Mouse (Mus musculus) heart, adult 2 months (tissue): ENCODE results near the gene Serpinf2. TPM values are rescaled to one million over a fixed set of nuclear protein-coding genes. Genes with fewer than 3 reads are reported as not detected.
A peak's percentile ranks its signal among the peaks of the same experiment; 100 is the strongest.
"Not testable (repeated sequence)": the region's sequence is repeated elsewhere in the genome, so short reads cannot be mapped to it uniquely, and the experiment has no call there.

ENCODE experiments used
- DNase-seq, 2 experiments: peaks; one replicate each; pipeline ENCODE4 v3.0.0; 2021
- H3K27ac ChIP-seq: fragments of 200-600 bp; 2 replicates; pipeline ENCODE4 v1.8.1; 2022
- H3K27me3 ChIP-seq: fragments of 200-500 bp; 2 replicates; pipeline ENCODE4 v1.6.1; 2012; ENCODE audit warnings: mild to moderate bottlenecking, low read length, inconsistent platforms, mixed read lengths; ENCODE audit not compliant: control insufficient read depth, insufficient read depth
- H3K36me3 ChIP-seq: fragments of 200-500 bp; 2 replicates; pipeline ENCODE4 v1.6.1; 2012; ENCODE audit warnings: low read length, inconsistent platforms; ENCODE audit not compliant: control insufficient read depth, insufficient read depth
- H3K4me1 ChIP-seq: fragments of 200-500 bp; 2 replicates; pipeline ENCODE4 v1.6.1; 2011; ENCODE audit warnings: low read length; ENCODE audit not compliant: control insufficient read depth, insufficient read depth
- H3K4me3 ChIP-seq: fragments of 200-600 bp; 2 replicates; pipeline ENCODE4 v1.8.1; 2022
- H3K79me2 ChIP-seq: fragments of 200-500 bp; replicated peaks from 2 replicates; pipeline ENCODE4 v1.6.1; 2012; ENCODE audit warnings: mild to moderate bottlenecking, inconsistent platforms, low read length, moderate library complexity, mixed read lengths; ENCODE audit not compliant: control insufficient read depth, insufficient read depth
- H3K9ac ChIP-seq: fragments of 200-500 bp; 2 replicates; pipeline ENCODE4 v1.6.1; 2012; ENCODE audit warnings: low read depth, mild to moderate bottlenecking, control low read depth, inconsistent platforms, low read length, mixed read lengths
- CTCF ChIP-seq: fragments of 200-600 bp; IDR thresholded peaks from 2 replicates; pipeline ENCODE4 v1.8.1; 2022; ENCODE audit warnings: antibody characterized with exemption, mild to moderate bottlenecking, moderate library complexity
- EP300 ChIP-seq: fragments of 200-500 bp; IDR thresholded peaks from 2 replicates; pipeline ENCODE4 v1.6.1; 2011; ENCODE audit warnings: low read depth, low read length, control low read depth; ENCODE audit not compliant: insufficient read depth
- POLR2A ChIP-seq: fragments of 200-500 bp; IDR thresholded peaks from 2 replicates; pipeline ENCODE4 v1.6.1; 2011; ENCODE audit warnings: mild to moderate bottlenecking, low read depth, low read length, control low read depth; ENCODE audit not compliant: insufficient read depth
- WGBS: fragments of 180-500 bp; shearing (Covaris S2); methylation state at CpG from one replicate; pipeline ENCODE4 v1.1.7; 2018; 5-methylcytosine and 5-hydroxymethylcytosine counted together
- intact Hi-C: fragments of 180-260 bp; cut with DNase I; formaldehyde crosslinking; loops from one replicate; pipeline ENCODE4 v1.15.1; 2025
- polyA plus RNA-seq: library from polyadenylated mRNA; depleted of rRNA; stranded (reverse); fragments of >200 nt; gene quantifications from 2 replicates; pipeline ENCODE4 v1.2.3, GENCODE M21; 2012
- total RNA-seq, 2 experiments: library from RNA; stranded (reverse); gene quantifications; 2 replicates each; pipeline ENCODE4 v1.2.3; 2021

The Serpinf2 gene
- total and polyA plus RNA-seq, 3 experiments = 0.18 TPM; not detected in 2

DNA sequence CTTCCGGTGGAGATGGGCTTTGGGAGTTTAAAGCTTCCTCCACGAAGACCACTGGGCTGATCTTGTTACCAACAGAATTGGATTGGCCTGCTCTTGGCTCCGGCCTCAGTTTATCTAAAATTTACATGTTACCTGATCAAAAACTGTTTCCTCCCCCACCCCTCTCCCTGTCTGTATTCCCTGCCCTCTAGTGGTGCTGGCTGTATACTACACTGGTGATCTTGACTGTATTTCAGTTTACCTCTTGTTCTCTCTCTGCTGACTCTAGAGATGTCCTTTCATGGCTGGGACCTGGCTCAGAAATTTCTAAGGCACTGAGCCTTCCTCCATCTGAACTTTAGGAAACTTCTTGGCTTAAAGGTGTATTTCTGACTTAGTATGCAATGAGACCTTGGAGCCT is 18.8 kb upstream of the Serpinf2 start:
- Histone ChIP-seq H3K4me3 (no peak overlapping the region), H3K27me3 (no peaks in the 10 kb centered on the region), H3K36me3 (peaks cover 8% of the 10 kb centered on the region), H3K4me1 (peaks cover 23% of the 10 kb centered on the region), H3K9ac (no peak overlapping the region), H3K79me2 (no peaks in the 10 kb centered on the region), H3K27ac (peak overlapping the region; percentile 97)
- 25% methylated on average over 3 of the region's 3 CpGs for WGBS
- intact Hi-C loops = no loop called here
- DNase-seq = peak in 1 of 2 experiments; percentile 20
- TF ChIP-seq EP300 = no peak
- peak; percentile 75 for TF ChIP-seq CTCF

DNA sequence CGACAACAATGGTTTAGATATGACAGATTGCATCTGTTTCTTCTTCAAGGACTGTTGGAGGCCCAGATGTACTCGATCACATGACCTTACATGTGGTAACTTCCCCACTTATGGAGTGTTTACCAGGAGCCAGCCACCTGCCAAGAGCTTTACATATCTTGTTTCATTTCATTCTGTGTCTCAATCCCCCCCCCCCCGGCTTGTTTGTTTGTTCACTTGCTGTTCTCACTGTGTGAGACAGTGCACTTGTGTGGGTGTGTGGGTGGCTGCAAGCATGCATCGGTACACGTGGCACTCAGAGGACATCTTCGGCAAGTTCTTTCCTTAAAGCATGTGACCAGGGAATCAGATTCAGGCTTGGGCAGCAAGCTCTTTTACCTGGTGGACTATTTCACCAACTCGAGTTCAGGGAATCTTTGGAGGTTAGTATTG is 17.1 kb upstream of the Serpinf2 start:
- Histone ChIP-seq H3K79me2 (0 out of 2 replicates have a peak, but pooled peaks cover 1% of the 10 kb centered on the region), H3K27ac (no peak overlapping the region), H3K4me3 (no peak overlapping the region), H3K27me3 (no peaks in the 10 kb centered on the region), H3K36me3 (peaks cover 8% of the 10 kb centered on the region), H3K9ac (no peak overlapping the region), H3K4me1 (peaks cover 23% of the 10 kb centered on the region)
- intact Hi-C loops = no loop called here
- TF ChIP-seq CTCF (no peak), POLR2A (no peak), EP300 (no peak)
- 82% methylated on average over 7 of the region's 7 CpGs for WGBS
- DNase-seq = no peak

DNA sequence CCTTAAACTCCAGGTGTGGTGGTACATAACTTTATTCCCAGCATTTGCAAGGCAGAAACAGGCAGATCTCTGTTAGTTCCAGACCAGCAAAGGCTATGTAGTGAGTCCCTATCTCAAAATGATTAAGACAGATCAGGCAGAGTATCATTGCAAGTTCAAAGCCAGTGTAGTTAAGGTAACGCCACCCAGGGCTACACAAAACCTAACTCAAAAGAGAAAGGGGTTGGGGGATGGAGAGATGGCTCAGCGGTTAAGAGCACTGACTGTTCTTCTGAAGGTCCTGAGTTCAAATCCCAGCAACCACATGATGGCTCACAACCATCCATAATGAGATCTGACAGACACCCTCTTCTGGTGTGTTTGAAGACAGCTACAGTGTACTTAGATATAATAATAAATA is 16.6 kb upstream of the Serpinf2 start:
- H3K4me1 ChIP-seq = peaks cover 23% of the 10 kb centered on the region
- H3K36me3 ChIP-seq, H3K9ac ChIP-seq, DNase-seq, H3K4me3 ChIP-seq, H3K27me3 ChIP-seq, H3K27ac ChIP-seq, intact Hi-C loops, H3K79me2 ChIP-seq: not testable (repeated sequence)
- 93% methylated on average over 2 of the region's 2 CpGs for WGBS

DNA sequence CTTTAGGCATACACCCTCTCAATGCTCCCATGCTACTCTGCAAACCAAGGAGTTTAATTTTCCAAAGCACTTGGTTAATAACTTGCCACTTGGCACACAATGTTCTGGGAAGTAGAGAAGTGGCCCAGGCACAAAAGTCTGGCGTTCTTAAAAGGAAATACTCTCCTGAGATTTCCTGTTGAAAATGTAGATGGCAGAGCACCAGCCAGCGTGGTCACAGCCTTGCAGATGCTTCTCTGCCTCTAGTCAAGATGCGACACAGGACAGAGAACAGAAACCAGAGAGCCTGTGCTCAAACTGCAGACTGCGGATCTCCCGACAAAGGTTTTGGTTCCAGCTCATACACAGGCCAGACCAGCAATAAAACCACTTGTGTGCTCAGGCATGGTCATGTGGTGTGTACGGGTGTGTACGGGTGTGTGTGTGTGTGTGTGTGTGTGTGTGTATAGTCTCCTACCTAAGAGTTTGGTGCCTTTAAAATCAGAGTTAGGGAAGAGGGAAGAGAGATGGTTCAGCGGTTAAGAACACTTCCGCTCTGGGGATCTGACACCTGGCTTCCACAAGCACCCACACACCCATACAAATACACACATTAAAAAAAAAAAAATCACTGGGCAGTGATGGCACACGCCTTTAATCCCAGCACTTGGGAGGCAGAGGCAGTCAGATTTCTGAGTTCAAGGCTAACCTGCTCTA is 15.8 kb upstream of the Serpinf2 start:
- H3K4me3 ChIP-seq = peak overlapping the region; percentile 87
- peak; percentile 23 to 36 for DNase-seq
- H3K4me1 ChIP-seq = peaks cover 23% of the 10 kb centered on the region
- peak overlapping the region; percentile 71 for H3K27ac ChIP-seq
- intact Hi-C loops = no loop called here
- 54% methylated on average over 10 of the region's 10 CpGs for WGBS
- peaks cover 8% of the 10 kb centered on the region for H3K36me3 ChIP-seq
- H3K79me2 ChIP-seq = 0 out of 2 replicates have a peak, but pooled peaks cover 1% of the 10 kb centered on the region
- H3K27me3 ChIP-seq = no peaks in the 10 kb centered on the region
- TF ChIP-seq EP300 (no peak), POLR2A (no peak), CTCF (no peak)
- H3K9ac ChIP-seq = peak overlapping the region; percentile 47

DNA sequence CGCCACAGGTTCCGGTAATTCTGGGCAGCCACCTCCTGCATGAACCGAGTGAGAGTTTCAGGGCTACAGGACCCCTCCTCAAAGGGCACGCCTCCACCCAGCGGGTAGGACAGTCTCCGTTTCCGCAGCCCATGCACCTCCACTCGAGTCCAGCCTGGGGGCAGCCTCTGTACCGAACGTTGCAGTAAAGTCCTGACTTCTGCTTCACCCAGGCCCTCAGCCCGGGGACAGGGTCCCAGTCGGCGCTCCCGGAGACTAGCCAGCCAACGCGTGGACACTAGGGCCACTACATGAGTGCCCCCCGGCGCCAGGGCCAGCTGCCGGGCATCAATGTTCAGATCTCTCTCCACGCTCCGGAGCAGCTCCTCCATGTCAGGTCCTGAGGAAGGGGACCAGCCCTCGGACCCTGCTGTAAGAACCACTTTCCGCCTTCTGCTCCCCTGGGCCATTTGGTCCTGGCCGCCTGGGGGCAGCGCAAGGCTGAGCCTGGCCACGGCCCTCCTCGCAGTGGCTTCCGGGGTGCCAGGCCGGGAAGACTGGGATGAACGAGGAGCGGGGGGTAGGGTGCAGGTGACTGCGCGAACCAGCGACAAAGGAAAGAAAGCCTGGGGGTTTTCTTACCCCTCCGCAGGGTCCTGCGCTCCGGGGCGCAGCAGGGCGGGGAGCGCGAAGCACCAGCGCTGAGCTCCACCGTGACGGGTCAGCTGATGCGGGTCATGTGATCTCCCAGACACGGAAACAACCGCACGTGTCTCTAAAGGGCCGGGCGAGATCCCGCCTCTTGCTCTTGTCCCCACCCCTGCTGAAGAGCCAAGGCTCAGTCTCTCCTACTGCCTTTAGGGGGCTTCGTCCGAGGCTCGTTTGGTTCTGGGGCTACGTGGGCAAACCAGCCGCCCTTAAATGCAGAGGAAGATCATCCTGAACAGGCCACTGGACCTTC is 14.9 kb upstream of the Serpinf2 start, which contains the start of gene Wdr81:
Gene Wdr81 (minus strand): TSS at position 727 of the 940 bp plus-strand sequence.
- no peaks in the 10 kb centered on the region for H3K27me3 ChIP-seq
- TF ChIP-seq EP300 (peak; percentile 81), POLR2A (peak; percentile 83), CTCF (peak; percentile 69)
- intact Hi-C loops = no loop called here
- peaks cover 3% of the 10 kb centered on the region for H3K36me3 ChIP-seq
- peaks cover 15% of the 10 kb centered on the region for H3K4me1 ChIP-seq
- peak within 1 kb of the TSS; percentile 87 for H3K4me3 ChIP-seq
- peak; percentile 88 to 93 for DNase-seq
- WGBS = 4% methylated on average over 56 of the region's 56 CpGs
- H3K9ac ChIP-seq = peak within 1 kb of the TSS; percentile 73
- H3K79me2 ChIP-seq = 0 out of 2 replicates have a peak, but pooled peaks cover 1% of the 10 kb centered on the region
- H3K27ac ChIP-seq = peak within 1 kb of the TSS; percentile 71
